Mouse (Mus musculus): ENCODE results near the gene Slc16a10. TPM values are rescaled to one million over a fixed set of nuclear protein-coding genes. Genes with fewer than 3 reads are reported as not detected.

The Slc16a10 gene
- total and polyA plus RNA-seq, 3 experiments = 4.1 to 10.4 (median 4.5) TPM

- dilution Hi-C loops (cut with MboI; ENCODE audit: extremely low pct_ligation_motif_present, extremely low pct_unique_long_range_greater_than_20kb, low sequenced_read_pairs) = no loop called here
- H3K4me3 ChIP-seq (replicated peaks in 1 of 3; ENCODE audit: low read depth in 2 of 3, low read length in 2 of 3, poor library complexity in 1 of 3) = no peak overlapping the region
- H3K36me3 ChIP-seq (replicated peaks in 1 of 2; ENCODE audit: control insufficient read depth in 1 of 2, insufficient read depth in 1 of 2, low read length in 1 of 2) = no peaks in the 10 kb centered on the region
- H3K27ac ChIP-seq (ENCODE audit: insufficient read depth, low read depth) = no peak overlapping the region
- no peak for DNase-seq (ENCODE audit: extremely low read depth)
- in situ Hi-C loops (cut with MboI; ENCODE audit: low pct_ligation_motif_present, low pct_unique_long_range_greater_than_20kb, low sequenced_read_pairs) = no loop called here
- TF ChIP-seq BHLHE40 (IDR thresholded peaks at IDR 0.05; ENCODE audit: low read depth, low read length) = no peak
- no peak for TF ChIP-seq SMC3 (IDR thresholded peaks at IDR 0.05; ENCODE audit: low read depth, low read length)
- TF ChIP-seq USF1 (IDR thresholded peaks at IDR 0.05; ENCODE audit: low read depth, low read length) = no peak
- TF ChIP-seq CTCF (conservative IDR thresholded peaks at IDR 0.05 in 1 of 2, IDR thresholded peaks at IDR 0.05 in 1 of 2; ENCODE audit: low read depth in 2 of 2, low read length in 2 of 2) = no peak
- TF ChIP-seq TCF12 (IDR thresholded peaks at IDR 0.05; ENCODE audit: low read depth, low read length) = no peak
- no peak for TF ChIP-seq MAFK (IDR thresholded peaks at IDR 0.05; ENCODE audit: insufficient replicate concordance, low read length)
- TF ChIP-seq SIN3A (IDR thresholded peaks at IDR 0.05; ENCODE audit: low read length) = no peak
- TF ChIP-seq PAX5 (IDR thresholded peaks at IDR 0.05; ENCODE audit: low read length) = no peak
- no peak for TF ChIP-seq ZNF384 (IDR thresholded peaks at IDR 0.05; ENCODE audit: low read depth, low read length)
- TF ChIP-seq MAZ (IDR thresholded peaks at IDR 0.05; ENCODE audit: low read depth, low read length) = no peak
- no peaks in the 10 kb centered on the region for H3K79me2 ChIP-seq (replicated peaks; ENCODE audit: control insufficient read depth, extremely low read depth, insufficient read depth, poor library complexity, severe bottlenecking)
- no peaks in the 10 kb centered on the region for H3K9me3 ChIP-seq (replicated peaks; ENCODE audit: low read length)
- H3K4me2 ChIP-seq (ENCODE audit: insufficient read depth, low read depth, poor library complexity, severe bottlenecking) = no peak overlapping the region
- no peaks in the 10 kb centered on the region for H3K4me1 ChIP-seq (ENCODE audit: control insufficient read depth in 1 of 2, insufficient read depth in 2 of 2)
- H3K9ac ChIP-seq (ENCODE audit: insufficient read depth, low read depth) = no peak overlapping the region
- no peaks in the 10 kb centered on the region for H3K27me3 ChIP-seq (replicated peaks)
These were observed 73.5 kb downstream of the Slc16a10 start for GRCm38 (mm10) chr10:40068595-40068994.

- Histone ChIP-seq H3K27me3 (replicated peaks) (no peaks in the 10 kb centered on the region), H3K79me2 (replicated peaks; ENCODE audit: control insufficient read depth, extremely low read depth, insufficient read depth, poor library complexity, severe bottlenecking) (no peaks in the 10 kb centered on the region), H3K4me1 (ENCODE audit: control insufficient read depth in 1 of 2, insufficient read depth in 2 of 2) (no peaks in the 10 kb centered on the region), H3K4me3 (replicated peaks in 1 of 3; ENCODE audit: low read depth in 2 of 3, low read length in 2 of 3, poor library complexity in 1 of 3) (no peak overlapping the region), H3K36me3 (replicated peaks in 1 of 2; ENCODE audit: control insufficient read depth in 1 of 2, insufficient read depth in 1 of 2, low read length in 1 of 2) (no peaks in the 10 kb centered on the region), H3K9ac (ENCODE audit: insufficient read depth, low read depth) (no peak overlapping the region), H3K9me3 (replicated peaks; ENCODE audit: low read length) (no peaks in the 10 kb centered on the region), H3K27ac (ENCODE audit: insufficient read depth, low read depth) (no peak overlapping the region), H3K4me2 (ENCODE audit: insufficient read depth, low read depth, poor library complexity, severe bottlenecking) (no peak overlapping the region)
- TF ChIP-seq TCF12 (IDR thresholded peaks at IDR 0.05; ENCODE audit: low read depth, low read length) = no peak
- no peak for TF ChIP-seq USF1 (IDR thresholded peaks at IDR 0.05; ENCODE audit: low read depth, low read length)
- no peak for TF ChIP-seq CTCF (conservative IDR thresholded peaks at IDR 0.05 in 1 of 2, IDR thresholded peaks at IDR 0.05 in 1 of 2; ENCODE audit: low read depth in 2 of 2, low read length in 2 of 2)
- no peak for TF ChIP-seq ZNF384 (IDR thresholded peaks at IDR 0.05; ENCODE audit: low read depth, low read length)
- DNase-seq (ENCODE audit: extremely low read depth) = no peak
- dilution Hi-C loops (cut with MboI; ENCODE audit: extremely low pct_ligation_motif_present, extremely low pct_unique_long_range_greater_than_20kb, low sequenced_read_pairs) (no loop called here), in situ Hi-C loops (cut with MboI; ENCODE audit: low pct_ligation_motif_present, low pct_unique_long_range_greater_than_20kb, low sequenced_read_pairs) (no loop called here)
These were observed 74.5 kb downstream of the Slc16a10 start for GRCm38 (mm10) chr10:40067529-40067928.

- Histone ChIP-seq H3K27ac (ENCODE audit: insufficient read depth, low read depth) (no peak overlapping the region), H3K4me3 (replicated peaks in 1 of 3; ENCODE audit: low read depth in 2 of 3, low read length in 2 of 3, poor library complexity in 1 of 3) (no peak overlapping the region), H3K36me3 (replicated peaks in 1 of 2; ENCODE audit: control insufficient read depth in 1 of 2, insufficient read depth in 1 of 2, low read length in 1 of 2) (no peaks in the 10 kb centered on the region), H3K79me2 (replicated peaks; ENCODE audit: control insufficient read depth, extremely low read depth, insufficient read depth, poor library complexity, severe bottlenecking) (no peaks in the 10 kb centered on the region), H3K27me3 (replicated peaks) (no peaks in the 10 kb centered on the region), H3K9me3 (replicated peaks; ENCODE audit: low read length) (no peaks in the 10 kb centered on the region), H3K4me2 (ENCODE audit: insufficient read depth, low read depth, poor library complexity, severe bottlenecking) (no peak overlapping the region), H3K4me1 (ENCODE audit: control insufficient read depth in 1 of 2, insufficient read depth in 2 of 2) (no peaks in the 10 kb centered on the region), H3K9ac (ENCODE audit: insufficient read depth, low read depth) (no peak overlapping the region)
- dilution Hi-C loops (cut with MboI; ENCODE audit: extremely low pct_ligation_motif_present, extremely low pct_unique_long_range_greater_than_20kb, low sequenced_read_pairs) (no loop called here), in situ Hi-C loops (cut with MboI; ENCODE audit: low pct_ligation_motif_present, low pct_unique_long_range_greater_than_20kb, low sequenced_read_pairs) (no loop called here)
- TF ChIP-seq POLR2AphosphoS2 (IDR thresholded peaks at IDR 0.05; ENCODE audit: low read depth, low read length) (no peak), E2F4 (IDR thresholded peaks at IDR 0.05; ENCODE audit: insufficient replicate concordance, low read depth, low read length) (no peak), MAZ (IDR thresholded peaks at IDR 0.05; ENCODE audit: low read depth, low read length) (no peak), KAT2A (IDR thresholded peaks at IDR 0.05; ENCODE audit: insufficient replicate concordance, low read length) (no peak)
- DNase-seq (ENCODE audit: extremely low read depth) = no peak
These were observed 75.0 kb downstream of the Slc16a10 start for GRCm38 (mm10) chr10:40067071-40067470.

All from CH12.LX (cell line).